Mouse (Mus musculus): ENCODE results near the gene Gm21671.
"Not testable (repeated sequence)": the region's sequence is repeated elsewhere in the genome, so short reads cannot be mapped to it uniquely, and the experiment has no call there.

The Gm21671 gene

DNA sequence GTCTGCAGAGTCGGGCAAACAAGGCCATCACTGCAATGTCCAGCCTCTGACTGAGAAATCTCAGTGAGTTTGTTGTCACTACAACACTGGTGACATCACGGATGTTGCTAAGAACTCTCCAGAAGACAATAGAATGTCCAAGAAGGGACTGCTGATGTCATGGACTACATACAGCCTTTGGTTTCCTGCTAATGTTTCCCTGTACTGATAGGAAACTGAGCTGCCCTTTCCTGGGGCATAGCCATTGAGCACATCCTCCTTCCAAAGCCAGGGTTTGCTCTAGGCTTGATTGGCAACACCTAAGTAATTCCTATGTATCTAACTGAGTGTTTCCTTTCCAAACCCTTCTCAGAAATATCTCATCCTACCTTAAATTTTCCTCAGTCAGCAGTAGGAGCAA lies at the start of gene Gm21671:
Gene Gm21671, minus strand, starts transcription at position 101 of the 400 bp plus-strand sequence.
- not testable (repeated sequence) for DNase-seq (ENCODE audit: low spot score)

DNA sequence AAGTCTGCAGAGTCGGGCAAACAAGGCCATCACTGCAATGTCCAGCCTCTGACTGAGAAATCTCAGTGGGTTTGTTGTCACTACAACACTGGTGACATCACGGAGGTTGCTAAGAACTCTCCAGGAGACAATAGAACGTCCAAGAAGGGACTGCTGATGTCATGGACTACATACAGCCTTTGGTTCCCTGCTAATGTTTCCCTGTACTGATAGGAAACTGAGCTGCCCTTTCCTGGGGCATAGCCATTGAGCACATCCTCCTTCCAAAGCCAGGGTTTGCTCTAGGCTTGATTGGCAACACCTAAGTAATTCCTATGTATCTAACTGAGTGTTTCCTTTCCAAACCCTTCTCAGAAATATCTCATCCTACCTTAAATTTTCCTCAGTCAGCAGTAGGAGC lies 34.3 kb upstream of the Gm21671 start, which contains the start of gene Gm21698:
Gene Gm21698, minus strand, starts transcription at position 101 of the 400 bp plus-strand sequence.
- not testable (repeated sequence) for DNase-seq (ENCODE audit: low spot score)

GRCm38 (mm10) chr5:25972563-25972962 lies 18.3 kb upstream of the Gm21671 start, which contains the start of gene Gm21680:
TSS of gene Gm21680 (minus strand) at chr5:25972663.
- DNase-seq (ENCODE audit: low spot score), result not testable (repeated sequence)

DNA sequence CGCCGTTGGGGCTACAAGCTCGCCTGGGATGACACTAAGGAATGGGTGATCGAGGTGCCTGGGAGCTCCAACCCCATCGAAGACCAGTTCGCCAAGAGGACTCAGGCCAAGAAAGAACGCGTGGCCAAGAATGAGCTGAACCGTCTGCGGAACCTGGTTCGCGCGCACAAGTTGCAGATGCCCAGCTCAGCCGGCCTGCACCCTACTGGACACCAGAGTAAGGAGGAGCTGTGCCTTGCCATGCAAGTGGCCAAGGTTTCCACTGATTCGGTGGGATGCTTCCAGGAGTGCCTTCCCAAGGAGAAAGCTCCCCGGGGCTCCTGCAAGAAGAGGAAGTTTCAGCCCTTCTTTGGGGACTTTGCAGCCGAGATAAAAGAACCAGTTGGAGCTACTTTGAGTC lies 2.8 kb upstream of the Gm21671 start:
- not testable (repeated sequence) for DNase-seq (ENCODE audit: low spot score)

DNA sequence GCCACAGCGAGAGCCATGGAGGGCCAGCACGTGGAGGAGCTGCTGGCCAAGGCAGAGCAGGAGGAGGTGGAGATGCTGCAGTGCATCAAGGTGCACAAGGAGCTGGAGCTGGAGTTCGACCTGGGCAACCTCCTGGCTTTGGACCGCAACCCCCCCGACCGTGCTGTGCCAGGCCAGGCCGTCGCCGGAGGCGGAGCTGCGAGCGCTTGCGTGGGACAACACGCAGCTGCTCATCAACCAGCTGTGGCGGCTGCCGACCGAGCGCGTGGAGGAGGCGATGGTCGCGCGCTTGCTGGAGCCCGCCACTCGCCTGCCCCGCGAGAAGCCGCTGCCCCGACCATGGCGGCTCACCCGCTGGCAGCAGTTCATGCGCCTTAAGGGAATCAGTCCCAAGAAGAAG lies 2.4 kb upstream of the Gm21671 start:
- DNase-seq (ENCODE audit: low spot score), result not testable (repeated sequence)

DNA sequence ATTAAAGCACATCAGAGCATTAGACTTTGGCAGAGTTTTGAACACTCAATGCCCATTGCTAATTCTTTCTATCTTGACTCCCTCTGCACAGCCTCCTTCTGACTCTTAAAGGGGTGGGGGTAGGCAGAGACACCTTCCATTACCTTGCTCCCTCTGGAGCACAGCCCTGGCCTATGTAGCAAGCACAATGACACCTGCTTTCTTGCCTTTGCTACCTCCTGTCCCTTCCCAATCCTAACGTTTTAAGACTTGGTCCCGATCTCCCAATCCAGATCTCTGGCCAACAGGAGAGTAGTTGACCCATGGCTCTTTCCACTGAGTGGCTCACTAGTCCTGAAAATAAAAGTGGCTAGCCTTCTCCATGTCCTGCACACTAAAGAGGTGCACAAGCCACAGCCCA lies 8.8 kb downstream of the Gm21671 start:
- not testable (repeated sequence) for DNase-seq (ENCODE audit: low spot score)

DNA sequence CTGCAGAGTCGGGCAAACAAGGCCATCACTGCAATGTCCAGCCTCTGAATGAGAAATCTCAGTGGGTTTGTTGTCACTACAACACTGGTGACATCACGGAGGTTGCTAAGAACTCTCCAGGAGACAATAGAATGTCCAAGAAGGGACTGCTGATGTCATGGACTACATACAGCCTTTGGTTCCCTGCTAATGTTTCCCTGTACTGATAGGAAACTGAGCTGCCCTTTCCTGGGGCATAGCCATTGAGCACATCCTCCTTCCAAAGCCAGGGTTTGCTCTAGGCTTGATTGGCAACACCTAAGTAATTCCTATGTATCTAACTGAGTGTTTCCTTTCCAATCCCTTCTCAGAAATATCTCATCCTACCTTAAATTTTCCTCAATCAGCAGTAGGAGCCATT lies 11.9 kb downstream of the Gm21671 start, which contains the start of gene Gm21663:
Gene Gm21663, minus strand, starts transcription at position 101 of the 400 bp plus-strand sequence.
- DNase-seq (ENCODE audit: low spot score), result not testable (repeated sequence)

Data from MN1 (cell line).